Mouse (Mus musculus) left cerebral cortex, adult 18-20 months (tissue): Measurements from ENCODE around the gene Slx4. TPM values are rescaled to one million over a fixed set of nuclear protein-coding genes. Genes with fewer than 3 reads are reported as not detected.
"Not testable (repeated sequence)": the region's sequence is repeated elsewhere in the genome, so short reads cannot be mapped to it uniquely, and the experiment has no call there.

Experiments
- DNase-seq, 2 experiments: peaks; one replicate each; pipeline ENCODE4 v3.0.0; 2021 to 2022; ENCODE audit warnings: low spot score in 2 of 2, mixed read lengths in 1 of 2
- total RNA-seq, 2 experiments: library from RNA; stranded (reverse); gene quantifications; 2 replicates each; pipeline ENCODE4 v1.2.3; 2021

Gene Slx4
- total RNA-seq, 2 experiments from 2014 or later: 49.3 to 51.6 TPM

- DNase-seq: no peak
Observed at GRCm38 (mm10) chr16:4014040-4014668, 10.6 kb upstream of the Slx4 start.

DNA sequence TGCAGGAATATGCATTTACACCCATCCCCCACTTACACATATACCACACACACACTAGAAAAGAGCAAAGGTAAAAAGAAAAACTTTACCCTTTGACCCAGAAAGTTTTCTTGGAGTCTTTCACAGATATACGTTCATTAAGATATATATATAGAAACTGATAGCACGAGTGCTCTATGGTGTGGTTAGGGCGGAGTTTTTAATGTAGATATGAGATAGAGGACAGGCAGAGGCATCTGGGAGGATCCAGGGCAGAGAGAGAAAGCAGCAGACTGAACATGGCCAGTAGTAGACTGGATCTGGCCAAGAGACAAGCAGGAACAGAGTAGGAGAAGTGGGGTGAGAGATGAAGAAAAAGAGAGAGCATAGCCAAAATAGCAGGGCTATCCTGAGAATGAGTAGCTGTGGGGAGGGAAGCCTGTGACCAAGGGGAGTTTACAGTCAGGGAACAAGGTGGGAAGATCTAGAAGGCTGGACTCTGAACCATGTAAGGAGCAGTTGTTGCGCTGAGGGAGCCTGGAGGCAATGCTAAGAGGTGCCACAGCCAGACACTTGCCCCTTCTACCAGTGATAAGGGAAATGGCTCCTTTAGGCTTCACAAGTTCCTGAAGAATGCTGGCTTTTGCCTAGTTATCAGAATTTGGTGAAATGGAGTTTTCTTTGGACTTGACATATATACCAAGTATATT lies 9.5 kb upstream of the Slx4 start:
- DNase-seq: no peak

GRCm38 (mm10) chr16:3988410-3988809 lies 15.2 kb downstream of the Slx4 start:
- no peak for DNase-seq

DNA sequence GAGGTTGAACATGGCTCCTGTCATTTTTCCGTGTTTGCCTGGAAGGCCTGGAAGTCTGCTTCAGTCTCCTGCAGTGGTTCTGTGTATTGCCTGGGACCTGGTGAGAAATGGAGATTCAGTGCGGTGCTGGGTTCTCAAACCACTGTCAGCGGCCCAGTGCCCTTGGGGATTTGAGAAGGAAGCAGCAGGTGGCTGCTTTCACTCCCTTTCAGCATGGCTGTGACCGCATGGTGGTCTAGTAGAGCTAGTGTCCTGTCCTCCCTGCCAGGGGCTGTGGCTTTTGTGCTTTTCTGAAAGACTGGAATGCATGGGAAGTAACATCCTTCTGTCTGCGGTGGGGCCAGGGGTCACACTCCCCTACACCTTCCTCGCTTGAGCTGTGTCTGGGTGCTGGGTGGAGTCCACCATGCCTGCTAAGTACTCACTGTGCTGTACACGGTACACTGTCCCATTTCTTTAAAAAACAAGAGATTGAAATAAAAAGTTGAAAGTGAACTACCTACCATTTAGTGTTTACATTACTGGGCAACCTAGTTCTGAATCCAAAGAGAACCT lies 20.3 kb downstream of the Slx4 start:
- DNase-seq: no peak

DNA sequence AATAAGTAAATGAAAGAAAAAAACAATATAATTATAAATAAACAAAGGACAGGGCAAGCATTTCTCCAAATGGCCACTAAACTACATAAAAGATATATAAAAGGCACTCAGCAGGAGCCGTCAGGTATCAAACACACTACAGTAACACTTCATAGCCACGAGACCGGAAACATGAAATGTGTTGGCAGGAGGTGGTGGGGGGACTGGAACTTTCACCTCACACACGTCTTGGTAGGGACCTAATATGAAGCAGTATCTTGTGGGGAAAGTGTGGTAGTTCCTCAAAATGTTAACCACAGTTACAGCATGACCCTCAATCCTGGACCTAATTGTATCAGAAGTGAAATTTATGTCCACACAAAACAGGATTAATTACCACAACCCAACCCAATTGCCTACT lies 21.4 kb downstream of the Slx4 start:
- DNase-seq: no peak

DNA sequence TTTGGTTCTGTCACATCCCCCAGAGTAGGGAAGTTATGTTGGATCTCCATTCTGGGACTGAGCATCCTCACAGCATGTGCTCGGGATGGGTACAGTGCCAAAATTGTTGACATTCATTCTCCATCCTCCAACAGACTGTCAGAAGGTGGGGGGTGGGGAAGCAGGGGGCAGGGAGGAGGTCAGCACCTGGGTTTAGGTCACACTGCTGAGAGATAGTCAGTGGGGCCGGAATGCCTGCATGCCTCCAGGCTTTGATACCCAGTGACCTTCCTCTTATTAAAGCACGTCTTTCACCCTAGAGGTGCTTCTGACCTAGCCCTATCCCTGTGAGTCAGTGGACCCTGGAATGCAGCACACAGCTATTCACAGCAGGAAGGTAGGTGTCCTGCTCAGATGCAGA lies 26.9 kb downstream of the Slx4 start:
- no peak for DNase-seq

DNA sequence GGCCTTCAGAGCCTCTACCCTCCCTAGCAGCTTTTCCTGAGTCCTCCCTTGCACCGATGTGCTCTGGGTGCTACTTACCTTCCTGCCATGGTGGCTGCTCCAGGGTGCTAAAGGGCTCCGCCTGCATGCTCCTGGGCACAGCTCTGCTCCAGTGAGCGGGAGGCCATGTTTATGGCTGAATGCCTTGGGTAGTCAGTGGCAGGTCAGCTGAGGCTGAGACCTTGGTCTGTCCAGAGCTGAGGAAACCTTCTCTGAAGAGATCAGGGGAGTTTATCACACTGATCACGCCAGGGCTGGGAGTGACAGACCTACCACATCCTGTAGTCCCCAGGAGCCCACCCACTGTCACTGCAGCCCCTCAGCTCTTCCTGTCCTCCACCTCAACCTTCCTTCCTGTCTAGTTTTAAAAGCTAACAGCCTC lies 27.3 kb downstream of the Slx4 start, which contains the start of gene Nlrc3:
Nlrc3 (minus strand) TSS at position 382 of the 421 bp plus-strand sequence.
- no peak for DNase-seq

GRCm38 (mm10) chr16:3975658-3976057 lies 27.9 kb downstream of the Slx4 start:
- DNase-seq: no peak

- not testable (repeated sequence) for DNase-seq
Observed at GRCm38 (mm10) chr16:3974456-3974855, 29.1 kb downstream of the Slx4 start.

DNA sequence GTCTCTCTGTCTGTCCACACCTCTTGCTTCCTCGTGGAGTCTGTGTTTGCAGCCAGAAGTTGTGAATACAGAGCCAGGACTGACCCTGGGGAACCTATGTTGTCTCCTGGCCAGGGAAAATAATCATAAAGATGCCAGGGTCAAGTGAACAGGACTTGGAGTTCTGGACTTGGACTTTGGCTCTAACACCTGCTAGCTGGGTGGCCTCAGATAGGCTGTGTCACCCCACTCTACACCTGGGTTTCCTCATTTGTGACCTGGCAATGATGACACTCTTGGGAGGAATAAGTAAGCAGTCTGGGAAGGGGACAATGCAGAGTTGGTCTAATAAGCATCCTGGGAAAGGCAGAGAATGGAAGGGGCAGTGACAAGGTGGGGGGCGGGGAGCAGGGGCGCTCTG lies 38.0 kb downstream of the Slx4 start:
- no peak for DNase-seq

GRCm38 (mm10) chr16:3964990-3965389 lies 38.6 kb downstream of the Slx4 start:
- no peak for DNase-seq

DNA sequence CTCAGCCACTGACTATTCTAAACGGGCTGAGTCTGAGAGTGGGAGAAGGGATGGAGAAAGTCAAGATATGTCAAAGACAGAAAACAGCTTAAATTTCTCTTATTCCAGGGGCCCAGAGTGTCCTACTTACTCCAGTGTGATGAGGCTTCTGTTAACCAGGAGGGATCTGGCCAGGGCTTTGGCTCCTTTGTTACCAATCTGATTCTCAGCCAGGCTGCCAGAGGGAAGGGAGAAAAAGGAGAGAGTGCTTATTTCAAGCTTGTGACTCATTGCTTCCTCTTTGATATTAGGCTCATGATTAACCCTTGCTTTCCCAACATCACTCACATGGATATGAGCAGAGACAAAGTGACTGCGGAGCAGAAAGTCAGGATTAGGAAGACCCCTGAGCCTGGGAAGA lies 44.3 kb downstream of the Slx4 start:
- no peak for DNase-seq

DNA sequence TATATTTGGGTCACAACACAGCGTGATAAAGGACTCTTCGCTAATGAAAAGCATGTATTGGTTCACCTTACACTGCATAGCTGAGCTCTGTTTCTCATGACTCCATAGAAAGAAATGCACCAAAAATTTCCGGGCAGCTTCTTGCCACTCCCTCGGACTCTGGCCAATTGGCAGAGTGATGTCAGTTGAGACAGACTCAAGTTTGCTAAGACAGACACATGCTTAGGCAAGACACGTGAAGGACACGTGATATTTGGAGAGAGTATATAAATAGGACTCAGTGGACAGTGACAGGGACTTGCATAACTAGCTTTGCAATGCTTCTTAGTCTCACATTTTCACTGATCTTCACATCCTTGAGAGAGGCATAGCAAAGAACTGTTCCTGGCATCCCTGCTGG lies 47.2 kb downstream of the Slx4 start:
- no peak for DNase-seq

- no peak for DNase-seq
Observed at GRCm38 (mm10) chr16:3951141-3951540, 52.4 kb downstream of the Slx4 start.

- DNase-seq: no peak
Observed at GRCm38 (mm10) chr16:3934701-3935100, 68.9 kb downstream of the Slx4 start.

- DNase-seq: no peak
Observed at GRCm38 (mm10) chr16:3934091-3934490, 69.5 kb downstream of the Slx4 start.

DNA sequence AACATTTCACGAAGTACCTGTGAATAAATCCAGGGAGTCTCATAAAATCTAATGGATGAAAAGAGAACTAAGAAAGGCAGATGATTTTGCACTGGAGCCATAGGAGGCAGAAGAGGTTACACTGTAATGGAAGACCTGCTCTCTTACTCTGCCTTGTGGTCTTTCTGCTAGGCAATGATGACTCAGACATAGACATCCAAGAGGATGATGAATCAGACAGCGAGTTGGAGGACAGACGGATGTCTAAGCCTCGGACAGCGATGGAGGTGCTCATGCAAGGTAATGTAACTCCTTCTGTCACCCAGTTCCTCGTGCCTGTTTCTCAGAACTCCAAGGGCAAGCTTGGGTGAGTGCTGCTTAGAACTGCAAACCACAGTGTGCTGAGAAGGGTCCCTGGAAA lies 70.0 kb downstream of the Slx4 start:
- DNase-seq: no peak

DNA sequence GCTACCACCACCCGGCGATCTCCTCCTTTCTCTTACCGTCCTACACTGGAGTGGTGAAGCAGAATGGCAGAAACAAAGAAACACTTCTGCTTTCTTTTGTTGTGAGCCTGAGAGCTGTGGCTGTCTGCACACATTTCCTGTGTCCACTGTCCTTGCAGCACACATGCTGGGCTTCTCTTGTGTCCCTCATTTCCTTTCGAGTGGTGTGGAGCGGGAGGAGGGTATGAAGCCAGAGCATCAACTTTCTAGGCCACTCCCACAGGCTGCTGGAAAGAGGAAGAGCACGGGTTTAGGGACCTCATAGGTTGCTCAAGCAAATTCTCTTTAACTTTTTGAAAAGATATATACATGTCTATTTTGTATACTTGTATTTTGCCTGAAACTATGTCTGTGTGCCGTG lies 74.4 kb downstream of the Slx4 start:
- no peak for DNase-seq
